Mouse (Mus musculus) cerebellum, adult 11 months (tissue): ENCODE measurements around the gene Opn4.

Source experiments
- DNase-seq: peaks from one replicate; pipeline ENCODE4 v3.0.0; 2022

Opn4 gene

GRCm38 (mm10) chr14:34599941-34600340 is at the start of gene Opn4:
Gene Opn4, minus strand, starts transcription at chr14:34600142.
- DNase-seq = no peak

GRCm38 (mm10) chr14:34647870-34648475 is 48.0 kb upstream of the Opn4 start:
- no peak for DNase-seq

DNA sequence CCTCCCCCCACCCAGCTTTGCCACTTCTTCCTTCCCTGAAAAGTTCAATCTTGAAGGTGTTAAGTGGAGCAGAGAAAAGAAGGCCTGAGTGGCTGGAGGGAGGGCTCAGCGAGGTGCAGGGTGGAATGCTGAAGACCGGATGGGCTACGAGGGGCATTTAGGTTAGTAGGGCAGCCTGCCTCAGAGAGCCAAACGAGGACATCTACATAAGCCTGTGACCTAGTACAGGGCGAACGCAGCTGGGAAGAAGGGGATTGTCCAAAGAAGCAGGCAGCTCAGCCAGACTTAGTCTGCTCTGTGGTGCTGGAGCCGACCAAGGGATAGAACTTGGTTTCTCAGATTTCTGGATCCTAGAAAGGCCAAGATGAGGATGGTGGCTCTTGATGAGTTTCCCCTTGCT is 44.2 kb upstream of the Opn4 start:
- no peak for DNase-seq

- DNase-seq = no peak
These were observed 35.8 kb upstream of the Opn4 start for GRCm38 (mm10) chr14:34635721-34636120.

- DNase-seq = no peak
These were observed 35.2 kb upstream of the Opn4 start for GRCm38 (mm10) chr14:34635192-34635591.

- no peak for DNase-seq
These were observed 32.9 kb upstream of the Opn4 start for GRCm38 (mm10) chr14:34632722-34633448.

GRCm38 (mm10) chr14:34626824-34627223 is 26.9 kb upstream of the Opn4 start:
- no peak for DNase-seq

GRCm38 (mm10) chr14:34623531-34624210 is 23.7 kb upstream of the Opn4 start:
- no peak for DNase-seq

GRCm38 (mm10) chr14:34623074-34623473 is 23.1 kb upstream of the Opn4 start:
- no peak for DNase-seq

GRCm38 (mm10) chr14:34620611-34621376 is 20.9 kb upstream of the Opn4 start:
- DNase-seq = peak; percentile 11

DNA sequence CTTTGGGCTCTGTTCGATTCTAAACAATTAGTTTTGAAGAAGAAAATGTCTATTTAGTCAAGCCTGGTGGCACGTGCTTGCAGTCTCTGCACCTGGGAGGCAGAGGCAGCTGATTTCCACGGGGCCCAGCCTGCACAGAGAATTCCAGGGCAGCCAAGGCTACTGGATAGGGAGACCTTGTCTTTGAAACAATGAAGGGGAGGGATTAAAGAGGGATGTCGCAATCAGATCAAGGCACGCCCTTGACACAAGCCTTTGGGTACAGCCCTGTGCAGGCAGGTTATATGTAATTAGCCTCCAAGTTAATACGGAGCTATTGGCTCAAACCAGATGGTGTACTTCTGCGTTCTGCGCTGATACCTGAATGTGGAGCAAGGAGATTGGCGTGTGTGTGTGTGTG is 18.9 kb upstream of the Opn4 start:
- no peak for DNase-seq

GRCm38 (mm10) chr14:34616821-34617220 is 16.9 kb upstream of the Opn4 start:
- DNase-seq = peak; percentile 70

DNA sequence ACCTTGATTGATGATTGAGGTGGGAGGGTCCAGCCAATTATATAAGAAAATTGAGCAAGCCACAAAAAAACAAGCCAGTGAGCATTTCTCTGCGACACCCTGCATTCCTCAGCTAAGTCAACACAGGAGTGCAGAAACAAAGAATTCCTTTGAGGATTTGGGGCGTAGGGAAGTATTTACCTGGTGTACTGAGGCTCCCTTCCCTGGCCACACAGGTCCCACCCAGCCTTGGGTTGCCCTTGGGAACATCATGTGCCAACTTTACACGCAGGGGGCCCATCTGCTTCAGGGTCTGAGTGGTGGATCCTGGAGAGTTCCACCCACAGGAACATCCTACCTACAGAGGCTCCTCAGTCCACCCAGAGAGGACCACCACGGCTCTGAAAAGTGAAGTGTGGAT is 15.7 kb upstream of the Opn4 start:
- DNase-seq = no peak

- no peak for DNase-seq
These were observed 15.1 kb upstream of the Opn4 start for GRCm38 (mm10) chr14:34615082-34615481.

DNA sequence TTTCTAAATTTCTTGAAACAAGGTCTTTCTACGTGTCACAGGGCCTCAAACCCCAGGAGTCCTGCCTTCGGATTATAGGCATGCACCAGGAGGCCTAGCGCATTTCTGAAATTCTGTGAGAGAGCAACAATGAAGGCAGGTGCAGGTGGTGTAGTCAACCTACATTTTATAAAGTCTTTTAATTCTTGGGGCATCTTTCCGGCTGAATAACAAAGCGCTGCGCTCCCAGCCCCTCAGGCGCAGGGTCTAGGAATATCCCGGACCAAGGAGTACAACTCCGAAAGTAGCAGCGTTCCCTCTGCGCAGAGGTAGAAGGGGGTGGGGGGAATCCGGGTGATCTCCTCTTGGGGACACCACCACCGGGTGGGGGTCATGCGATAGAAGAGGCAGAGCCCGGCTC is 14.6 kb upstream of the Opn4 start:
- DNase-seq = no peak

- DNase-seq = no peak
These were observed 13.6 kb upstream of the Opn4 start for GRCm38 (mm10) chr14:34613523-34613922.

DNA sequence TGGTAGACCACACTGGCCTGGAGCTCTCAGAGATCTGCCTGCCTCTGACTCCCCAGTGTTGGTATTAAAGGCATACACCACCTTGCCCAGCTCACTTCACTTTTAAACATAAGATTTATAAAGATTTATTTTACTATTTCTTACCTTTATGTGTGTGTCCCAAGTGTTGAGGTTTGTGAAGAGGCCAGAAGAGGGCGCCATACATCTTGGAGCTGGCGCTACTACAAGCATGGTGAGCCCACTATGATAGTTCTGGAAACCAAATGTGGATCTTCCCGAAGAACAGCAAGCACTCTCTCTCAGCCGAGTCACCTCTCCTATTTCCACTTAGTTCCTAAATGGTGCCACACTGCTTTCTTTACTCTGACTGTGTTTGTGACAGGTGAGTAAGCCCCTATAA is 12.3 kb upstream of the Opn4 start:
- no peak for DNase-seq

- no peak for DNase-seq
These were observed 11.6 kb upstream of the Opn4 start for GRCm38 (mm10) chr14:34611591-34611990.

GRCm38 (mm10) chr14:34601910-34602309 is 2.0 kb upstream of the Opn4 start:
- DNase-seq = no peak

DNA sequence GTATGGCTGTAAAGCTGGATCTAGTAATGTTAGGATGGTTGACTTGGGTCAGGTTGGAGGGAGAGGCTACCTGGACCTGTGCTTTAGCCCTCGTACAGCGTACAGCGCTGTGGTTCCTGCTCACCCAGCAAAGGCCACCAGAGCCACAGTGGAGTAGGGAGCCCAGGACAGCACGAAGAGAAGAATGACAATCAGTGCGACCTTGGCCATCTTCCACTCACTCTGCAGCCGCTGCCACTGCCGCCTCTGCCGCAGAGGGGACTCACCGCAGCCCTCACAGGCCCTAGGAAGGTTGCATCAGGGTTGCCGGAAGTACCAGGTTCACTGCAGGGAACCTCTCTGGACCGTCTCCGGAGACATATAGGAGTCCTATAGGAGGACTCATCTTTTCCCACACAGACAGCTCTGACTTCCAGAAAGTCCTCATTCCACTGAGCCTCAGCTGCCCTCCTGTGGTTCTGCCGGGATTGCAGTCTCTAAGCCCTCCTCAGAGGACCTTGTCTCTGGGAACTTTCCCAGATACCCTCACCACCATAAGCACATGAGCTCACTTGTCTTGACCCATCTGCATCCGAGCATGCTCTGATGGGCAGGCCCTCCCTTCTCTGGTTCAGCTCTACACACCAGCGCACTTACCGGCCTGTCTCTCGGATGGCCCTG is 4.2 kb downstream of the Opn4 start:
- no peak for DNase-seq

DNA sequence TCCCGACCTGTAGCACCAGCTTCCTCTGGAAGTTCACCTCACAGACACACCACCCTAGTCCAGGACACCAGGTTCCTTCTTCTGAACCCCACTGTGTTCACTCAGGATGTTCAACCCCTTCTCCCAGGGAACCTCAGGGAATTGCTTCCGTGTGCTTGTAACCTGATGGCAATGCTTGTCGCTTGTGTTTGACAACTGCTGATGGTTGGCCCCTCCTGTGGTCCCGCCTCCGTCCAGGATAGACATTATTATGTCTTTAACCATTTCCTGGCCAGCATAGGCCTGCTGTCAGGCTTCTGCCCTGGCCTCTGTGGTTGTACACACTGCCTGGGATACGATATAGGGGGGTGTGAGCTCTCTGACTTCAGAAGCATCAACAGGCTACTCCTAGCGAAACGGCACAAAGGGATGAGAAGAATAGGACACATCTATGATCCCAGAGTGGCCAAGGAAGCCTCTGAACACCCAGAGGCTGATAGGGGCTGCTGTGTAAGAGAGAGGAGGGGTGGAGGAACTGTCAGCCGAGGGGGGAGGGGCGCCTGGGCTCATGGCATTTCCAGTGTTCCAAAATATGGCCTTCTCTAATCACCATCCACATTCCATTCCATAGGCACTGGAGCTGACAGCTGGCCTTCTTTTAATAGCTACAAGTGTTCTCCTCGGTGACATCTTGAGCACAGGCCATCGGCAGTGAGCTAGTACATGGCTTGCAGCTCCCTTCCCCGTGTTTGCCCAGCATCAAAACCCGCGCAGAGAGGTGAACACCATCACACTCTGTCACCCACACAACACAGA is 8.0 kb downstream of the Opn4 start:
- no peak for DNase-seq
